Comparison of ENCODE assay signal across 13 mouse cellular contexts in genomic region chr4:134800098-134800497, GRCm38 (mm10). TPM values are rescaled to one million over a fixed set of nuclear protein-coding genes. Genes with fewer than 3 reads are reported as not detected.
A peak's percentile ranks its signal among the peaks of the same experiment; 100 is the strongest.
DNase-seq lines count a peak whose midpoint lies in the region; ATAC-seq and TF ChIP-seq lines count a peak whose summit lies in the region.
"Had no signal": no experiment of that assay in that cellular context is flagged by ENCODE, and none has a peak within 500 bp of the region (broad histone marks: within the 10 kb centered on the region; RNA-seq: fewer than 3 reads in every experiment).

No protein-coding gene starts in this region.

- peaks cover 6% of the 10 kb centered on the region for H3K4me1 ChIP-seq in stomach, embryonic 14.5 days (ENCODE audit: control insufficient read depth, insufficient read depth, low read length)
- H3K4me1 ChIP-seq in stomach, postnatal 0 days (replicated peaks; ENCODE audit: control insufficient read depth, insufficient read depth): no peaks in the 10 kb centered on the region
- H3K4me1 ChIP-seq in intestine, embryonic 16.5 days (ENCODE audit: control insufficient read depth, insufficient read depth, low read length): no peaks in the 10 kb centered on the region

- 65% methylated on average over 8 of the region's 8 CpGs for WGBS in stomach, embryonic 14.5 days
- WGBS in stomach, postnatal 0 days: 51% methylated on average over 8 of the region's 8 CpGs
- 59% methylated on average over 8 of the region's 8 CpGs for WGBS in intestine, embryonic 16.5 days

- intact Hi-C loops in left cerebral cortex, postnatal 10 days (cut with DNase I): loop anchor here (5.0 kb wide), 1 partner anchor 82 kb away; no protein-coding TSS in a partner anchor

- H3K27me3 ChIP-seq in stomach, embryonic 14.5 days (ENCODE audit: control insufficient read depth, insufficient read depth, low read length): no peaks in the 10 kb centered on the region
- no peaks in the 10 kb centered on the region for H3K27me3 ChIP-seq in stomach, postnatal 0 days (ENCODE audit: control insufficient read depth, insufficient read depth, low read length)
- H3K27me3 ChIP-seq in intestine, embryonic 16.5 days (replicated peaks; ENCODE audit: control insufficient read depth, insufficient read depth, low read length): no peaks in the 10 kb centered on the region
- H3K27me3 ChIP-seq: CH12.LX had no signal

- no peak for TF ChIP-seq CTCF in layer of hippocampus, adult 2 months (conservative IDR thresholded peaks at IDR 0.05)
- no peak for TF ChIP-seq CTCF in stomach, postnatal 0 days (IDR thresholded peaks at IDR 0.05; ENCODE audit: low read depth)

- no peak for TF ChIP-seq EP300 in stomach, postnatal 0 days (optimal IDR thresholded peaks at IDR 0.05)

- H3K4me2 ChIP-seq in stomach, embryonic 14.5 days (replicated peaks; ENCODE audit: low read depth, low read length): no peak overlapping the region
- H3K4me2 ChIP-seq in stomach, postnatal 0 days (replicated peaks; ENCODE audit: low read depth): no peak overlapping the region
- H3K4me2 ChIP-seq in intestine, embryonic 16.5 days (ENCODE audit: low read depth, low read length): no peak overlapping the region

- peak; percentile 31 to 38 for DNase-seq in layer of hippocampus, adult 2 months (ENCODE audit: low spot score in 2 of 2)
- no peak for DNase-seq in layer of hippocampus, adult 11-12 months (ENCODE audit: low spot score)
- no peak for DNase-seq in stomach, postnatal 0 days (ENCODE audit: low spot score)
- DNase-seq in left cerebral cortex, postnatal 10 days (ENCODE audit: extremely low spot score in 1 of 2, low spot score in 2 of 2): peak; percentile 32 to 52
- no peak for DNase-seq in embryo, embryonic 10 days (ENCODE audit: low spot score)
- DNase-seq: cerebellum, postnatal 10 days; heart, postnatal 36 days; kidney, postnatal 4 days had no signal

- H3K27ac ChIP-seq in layer of hippocampus, adult 2 months: no peak overlapping the region
- H3K27ac ChIP-seq in stomach, embryonic 14.5 days (ENCODE audit: low read length): peak overlapping the region; percentile 10; the same call in 1 of the 2 replicates
- no peak overlapping the region for H3K27ac ChIP-seq in stomach, postnatal 0 days (replicated peaks)
- no peak overlapping the region for H3K27ac ChIP-seq in intestine, embryonic 16.5 days (ENCODE audit: low read length)
- H3K27ac ChIP-seq: heart, adult 2 months; macrophage had no signal

- H3K4me3 ChIP-seq in layer of hippocampus, adult 2 months: no peak overlapping the region
- H3K4me3 ChIP-seq in stomach, embryonic 14.5 days (ENCODE audit: low read depth, low read length): no peak overlapping the region
- no peak overlapping the region for H3K4me3 ChIP-seq in stomach, postnatal 0 days (ENCODE audit: low read depth, low read length)
- H3K4me3 ChIP-seq in intestine, embryonic 16.5 days (ENCODE audit: low read length): no peak overlapping the region
- H3K4me3 ChIP-seq: heart, adult 2 months had no signal

- no peak for ATAC-seq in stomach, embryonic 14.5 days (ENCODE audit: insufficient number of reproducible peaks, insufficient read depth, low FRiP score, low read depth)
- ATAC-seq in stomach, postnatal 0 days (ENCODE audit: low FRiP score, low TSS enrichment): no peak
- ATAC-seq in intestine, embryonic 16.5 days: no peak

- H3K9ac ChIP-seq in stomach, embryonic 14.5 days (replicated peaks; ENCODE audit: low read depth, low read length): no peak overlapping the region
- no peak overlapping the region for H3K9ac ChIP-seq in stomach, postnatal 0 days (ENCODE audit: low read length)
- H3K9ac ChIP-seq in intestine, embryonic 16.5 days (ENCODE audit: low read depth, low read length): no peak overlapping the region

- H3K9me3 ChIP-seq in stomach, embryonic 14.5 days (ENCODE audit: control insufficient read depth, low read depth, low read length): no peaks in the 10 kb centered on the region
- H3K9me3 ChIP-seq in stomach, postnatal 0 days (ENCODE audit: control insufficient read depth, low read length): no peaks in the 10 kb centered on the region
- H3K9me3 ChIP-seq in intestine, embryonic 16.5 days (ENCODE audit: control insufficient read depth, low read length): no peaks in the 10 kb centered on the region

- peaks cover 28% of the 10 kb centered on the region; the same call in 1 of the 2 replicates for H3K36me3 ChIP-seq in stomach, embryonic 14.5 days (ENCODE audit: control insufficient read depth, insufficient read depth, low read length)
- H3K36me3 ChIP-seq in stomach, postnatal 0 days (ENCODE audit: control insufficient read depth, insufficient read depth, low read length): 0 out of 2 replicates have a peak, but pooled peaks cover 4% of the 10 kb centered on the region
- H3K36me3 ChIP-seq in intestine, embryonic 16.5 days (ENCODE audit: control insufficient read depth, insufficient read depth, low read length): no peaks in the 10 kb centered on the region

RNA-seq across cellular contexts. Expression of gene Ldlrap1, which starts 32.3 kb away (rescaled TPM):
- total RNA-seq in layer of hippocampus, adult 2 months (2021): 1 to 10 TPM; 2.0 to 3.0 TPM
- polyA plus RNA-seq in stomach, embryonic 14.5 days (2014; fragmentation: Nextera tagmentation; extraction: Ambion mirVana): 18.9 and 20.3 TPM in 2 replicates
- 18.8 and 19.5 TPM in 2 replicates for polyA plus RNA-seq in stomach, postnatal 0 days (2015; fragmentation: Nextera tagmentation; extraction: Ambion mirVana)
- total RNA-seq in left cerebral cortex, postnatal 10 days (2021): 1 to 10 TPM; 2.4 to 3.4 TPM
- polyA plus RNA-seq in intestine, embryonic 16.5 days (2015; fragmentation: Nextera tagmentation; extraction: Ambion mirVana): 19.0 and 19.6 TPM in 2 replicates

RNA-seq across cellular contexts. Expression of gene Maco1, which starts 53.0 kb away (rescaled TPM):
- total RNA-seq in layer of hippocampus, adult 2 months (2021): 10 to 100 TPM; 43.4 to 43.8 TPM
- 46.1 and 48.4 TPM in 2 replicates for polyA plus RNA-seq in stomach, embryonic 14.5 days (2014; fragmentation: Nextera tagmentation; extraction: Ambion mirVana)
- 20.8 and 24.1 TPM in 2 replicates for polyA plus RNA-seq in stomach, postnatal 0 days (2015; fragmentation: Nextera tagmentation; extraction: Ambion mirVana)
- 10 to 100 TPM; 56.1 to 57.5 TPM for total RNA-seq in left cerebral cortex, postnatal 10 days (2021)
- polyA plus RNA-seq in intestine, embryonic 16.5 days (2015; fragmentation: Nextera tagmentation; extraction: Ambion mirVana): 22.5 and 25.7 TPM in 2 replicates

Comparison
In these comparisons a context has a peak if more than half of its experiments do, and no peak if none do; other contexts are left out.
1. DNase-seq: peak in layer of hippocampus, adult 2 months (2 of 2) and left cerebral cortex, postnatal 10 days (2 of 2); none in layer of hippocampus, adult 11-12 months (single experiment), stomach, postnatal 0 days (single experiment) and embryo, embryonic 10 days (single experiment).